Mouse (Mus musculus) hindbrain, embryonic 10.5 days (tissue): ENCODE measurements around the gene Tex26. TPM values are rescaled to one million over a fixed set of nuclear protein-coding genes. Genes with fewer than 3 reads are reported as not detected.
A peak's percentile ranks its signal among the peaks of the same experiment; 100 is the strongest.

Experiments
- DNase-seq: peaks from one replicate; pipeline ENCODE4 v3.0.0-alpha.2; 2017; ENCODE audit warnings: low spot score
- H3K27ac ChIP-seq: fragments of 300-500 bp; sonication (generic); 2 replicates; pipeline ENCODE4 v1.5.1; 2016; ENCODE audit warnings: mild to moderate bottlenecking, moderate library complexity
- H3K27me3 ChIP-seq: fragments of 300-500 bp; sonication (generic); 2 replicates; pipeline ENCODE4 v1.6.1; 2016; ENCODE audit warnings: mild to moderate bottlenecking; ENCODE audit not compliant: poor library complexity, insufficient read depth, severe bottlenecking
- H3K36me3 ChIP-seq: fragments of 300-500 bp; sonication (generic); 2 replicates; pipeline ENCODE4 v1.6.1; 2016; ENCODE audit warnings: mild to moderate bottlenecking, moderate library complexity
- H3K4me1 ChIP-seq: fragments of 300-500 bp; sonication (generic); replicated peaks from 2 replicates; pipeline ENCODE4 v1.6.1; 2016; ENCODE audit warnings: mild to moderate bottlenecking
- H3K4me3 ChIP-seq: fragments of 300-500 bp; sonication (generic); 2 replicates; pipeline ENCODE4 v1.5.1; 2016; ENCODE audit warnings: mild to moderate bottlenecking, moderate library complexity
- H3K9me3 ChIP-seq: fragments of 300-500 bp; sonication (generic); 2 replicates; pipeline ENCODE4 v1.6.1; 2016; ENCODE audit warnings: mild to moderate bottlenecking, moderate library complexity
- WGBS: fragments of 180-500 bp; shearing (Covaris S2); methylation state at CpG from one replicate; pipeline ENCODE4 v1.1.7; 2016; 5-methylcytosine and 5-hydroxymethylcytosine counted together
- polyA plus RNA-seq: library from polyadenylated mRNA; unstranded; fragments of >200 nt; fragmentation: Nextera tagmentation; extraction: Ambion mirVana; gene quantifications from 2 replicates; pipeline ENCODE4 v1.2.1, GENCODE M21; 2016

Tex26 gene
- polyA plus RNA-seq, 1 experiment from 2014 or later: 2.9 TPM

DNA sequence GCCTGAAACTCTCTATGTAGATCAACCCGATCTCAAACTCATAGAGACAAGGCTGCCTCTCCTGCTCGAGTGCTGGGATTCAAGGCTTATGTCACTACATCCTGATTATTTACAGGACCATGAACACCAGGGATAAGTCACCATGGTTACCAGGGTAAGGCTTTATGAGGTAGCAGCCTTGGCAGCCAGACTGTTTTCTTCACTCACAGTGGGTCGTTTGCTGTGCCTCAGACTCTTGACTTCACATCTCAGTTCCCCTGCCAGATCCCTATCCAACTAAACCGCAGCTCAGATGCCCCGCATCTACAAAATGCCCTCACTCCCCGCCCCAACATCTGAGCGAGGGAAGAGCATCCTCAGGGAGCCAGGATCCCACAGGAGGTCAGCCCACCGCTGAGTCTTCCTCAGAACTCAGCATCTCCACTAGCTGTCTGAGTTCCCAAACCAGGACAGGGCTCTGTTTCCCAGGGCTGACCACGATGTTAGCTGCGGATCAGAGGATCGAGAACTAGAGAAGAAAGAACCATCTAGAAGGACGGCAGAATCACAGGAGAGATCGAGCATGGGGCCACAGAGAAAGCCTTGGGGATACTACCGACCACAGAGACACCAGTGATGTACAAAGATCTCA, 2.3 kb downstream of the Tex26 start:
- 64% methylated on average over 14 of the region's 14 CpGs for WGBS
- peak overlapping the region; percentile 72 for H3K27ac ChIP-seq
- no peaks in the 10 kb centered on the region for H3K36me3 ChIP-seq
- no peak for DNase-seq
- no peaks in the 10 kb centered on the region for H3K9me3 ChIP-seq
- H3K4me1 ChIP-seq: peaks cover 49% of the 10 kb centered on the region
- no peak overlapping the region for H3K4me3 ChIP-seq
- no peaks in the 10 kb centered on the region for H3K27me3 ChIP-seq

DNA sequence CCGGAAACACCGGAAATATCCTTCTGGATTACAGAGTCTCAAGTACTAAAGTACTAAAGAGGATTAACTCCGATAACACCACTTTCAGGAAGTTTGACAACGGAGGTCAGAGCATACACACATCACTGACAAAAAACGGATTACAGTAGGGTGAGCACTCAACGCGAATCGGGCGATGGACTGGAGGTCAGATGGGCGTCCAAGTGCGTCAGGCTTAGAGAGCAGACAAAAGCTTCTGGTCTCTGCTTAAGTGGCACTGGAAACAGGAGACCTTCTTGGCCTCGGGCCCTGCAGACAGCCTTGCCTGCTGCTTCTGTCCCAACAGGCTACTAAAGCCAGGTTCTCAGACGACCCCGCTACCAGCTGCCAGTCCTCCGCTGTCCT, 2.8 kb downstream of the Tex26 start:
- H3K27ac ChIP-seq: peak overlapping the region; percentile 72; the same call in 1 of the 2 replicates
- no peaks in the 10 kb centered on the region for H3K36me3 ChIP-seq
- WGBS: 86% methylated on average over 15 of the region's 15 CpGs
- peaks cover 46% of the 10 kb centered on the region for H3K4me1 ChIP-seq
- H3K9me3 ChIP-seq: no peaks in the 10 kb centered on the region
- DNase-seq: no peak
- H3K27me3 ChIP-seq: no peaks in the 10 kb centered on the region
- H3K4me3 ChIP-seq: no peak overlapping the region

DNA sequence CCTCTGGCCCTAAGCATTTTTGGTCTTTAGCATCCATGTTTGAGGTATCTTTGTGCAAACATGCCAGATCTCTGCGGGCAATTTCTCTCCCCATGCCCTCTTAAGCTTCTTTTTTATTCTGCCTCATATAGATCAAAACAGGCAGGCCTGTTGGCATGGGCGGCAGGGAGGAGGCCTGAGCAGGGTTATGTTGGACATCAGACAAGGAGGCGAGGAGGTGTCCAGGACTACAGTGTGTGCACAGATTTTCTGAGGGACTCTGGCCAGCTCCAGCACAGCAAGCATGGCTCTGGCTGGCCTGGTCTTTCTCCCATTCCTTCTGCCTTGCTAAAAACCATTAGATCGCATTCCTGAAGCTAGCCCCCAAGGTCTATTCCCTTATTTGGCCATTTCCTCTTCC, 5.0 kb downstream of the Tex26 start:
- 87% methylated on average over 4 of the region's 4 CpGs for WGBS
- H3K36me3 ChIP-seq: no peaks in the 10 kb centered on the region
- peaks cover 31% of the 10 kb centered on the region for H3K4me1 ChIP-seq
- no peaks in the 10 kb centered on the region for H3K27me3 ChIP-seq
- no peak overlapping the region for H3K27ac ChIP-seq
- no peak for DNase-seq
- peaks cover 3% of the 10 kb centered on the region; the same call in 1 of the 2 replicates for H3K9me3 ChIP-seq
- no peak overlapping the region for H3K4me3 ChIP-seq

DNA sequence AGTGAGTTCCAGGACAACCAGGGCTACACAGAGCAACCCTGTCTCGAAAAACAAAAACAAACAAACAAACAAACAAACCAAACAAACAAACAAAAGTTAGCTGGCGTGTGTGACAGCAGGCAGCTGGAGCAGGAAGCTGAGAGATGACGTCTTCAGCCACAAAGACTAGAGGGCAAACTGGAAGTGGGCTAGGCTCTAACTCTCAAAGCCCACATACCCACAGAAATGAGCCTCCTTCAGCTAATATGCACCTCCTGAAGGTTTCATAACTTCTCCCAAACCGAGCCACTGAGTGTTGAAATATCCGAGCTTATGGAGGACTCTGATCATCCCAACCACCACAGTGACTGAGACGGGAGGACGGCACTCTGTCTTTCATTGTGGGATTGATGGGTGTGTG, 7.0 kb downstream of the Tex26 start:
- H3K4me1 ChIP-seq: peaks cover 11% of the 10 kb centered on the region
- 90% methylated on average over 7 of the region's 7 CpGs for WGBS
- H3K36me3 ChIP-seq: no peaks in the 10 kb centered on the region
- no peak overlapping the region for H3K4me3 ChIP-seq
- H3K9me3 ChIP-seq: peaks cover 3% of the 10 kb centered on the region; the same call in 1 of the 2 replicates
- no peak overlapping the region for H3K27ac ChIP-seq
- no peak for DNase-seq
- no peaks in the 10 kb centered on the region for H3K27me3 ChIP-seq

DNA sequence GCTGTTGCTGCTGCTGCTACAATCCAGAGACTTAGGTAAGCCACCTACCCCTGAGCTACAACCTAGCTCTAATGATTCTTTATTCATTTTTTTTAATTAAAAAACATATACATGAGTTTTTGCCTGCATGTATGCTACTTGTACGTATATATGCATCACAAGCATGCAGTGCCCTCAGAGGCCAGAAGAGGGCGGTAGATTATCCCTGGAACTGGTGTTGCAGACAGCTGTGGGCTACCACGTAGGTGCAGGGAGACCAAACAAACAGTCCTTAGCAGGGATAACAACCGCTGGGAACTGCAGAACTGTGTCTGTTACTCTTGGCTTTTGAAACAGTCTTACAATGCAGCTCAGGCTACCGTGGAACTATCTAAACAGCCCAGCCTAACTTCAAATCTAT, 8.3 kb downstream of the Tex26 start:
- no peak overlapping the region for H3K4me3 ChIP-seq
- no peaks in the 10 kb centered on the region for H3K27me3 ChIP-seq
- H3K36me3 ChIP-seq: no peaks in the 10 kb centered on the region
- 0 out of 2 replicates have a peak, but pooled peaks cover 6% of the 10 kb centered on the region for H3K4me1 ChIP-seq
- WGBS: 84% methylated on average over 5 of the region's 5 CpGs
- peaks cover 3% of the 10 kb centered on the region; the same call in 1 of the 2 replicates for H3K9me3 ChIP-seq
- no peak overlapping the region for H3K27ac ChIP-seq
- no peak for DNase-seq

DNA sequence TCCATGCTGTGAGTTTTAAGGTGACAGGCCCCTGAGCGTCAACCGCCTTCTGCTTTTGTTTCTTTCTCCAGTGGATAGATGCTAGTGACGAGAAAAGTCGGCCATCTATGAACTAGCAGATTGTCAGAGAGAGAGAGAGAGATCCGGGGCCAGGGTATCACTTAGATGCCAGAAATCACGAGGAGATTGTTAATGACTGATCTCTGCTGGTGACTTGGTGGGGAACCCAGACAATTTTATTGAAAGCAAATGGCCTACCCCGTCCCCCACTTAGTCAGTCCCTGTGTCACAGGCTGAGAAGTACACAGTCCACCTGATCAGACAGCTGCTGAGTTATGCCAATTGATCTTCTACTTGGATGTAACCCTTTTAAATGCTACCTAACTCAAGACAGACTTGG, 9.9 kb downstream of the Tex26 start:
- no peaks in the 10 kb centered on the region for H3K27me3 ChIP-seq
- no peak for DNase-seq
- no peaks in the 10 kb centered on the region for H3K36me3 ChIP-seq
- peaks cover 3% of the 10 kb centered on the region; the same call in 1 of the 2 replicates for H3K9me3 ChIP-seq
- 0 out of 2 replicates have a peak, but pooled peaks cover 6% of the 10 kb centered on the region for H3K4me1 ChIP-seq
- H3K4me3 ChIP-seq: no peak overlapping the region
- no peak overlapping the region for H3K27ac ChIP-seq
- 87% methylated on average over 7 of the region's 7 CpGs for WGBS

DNA sequence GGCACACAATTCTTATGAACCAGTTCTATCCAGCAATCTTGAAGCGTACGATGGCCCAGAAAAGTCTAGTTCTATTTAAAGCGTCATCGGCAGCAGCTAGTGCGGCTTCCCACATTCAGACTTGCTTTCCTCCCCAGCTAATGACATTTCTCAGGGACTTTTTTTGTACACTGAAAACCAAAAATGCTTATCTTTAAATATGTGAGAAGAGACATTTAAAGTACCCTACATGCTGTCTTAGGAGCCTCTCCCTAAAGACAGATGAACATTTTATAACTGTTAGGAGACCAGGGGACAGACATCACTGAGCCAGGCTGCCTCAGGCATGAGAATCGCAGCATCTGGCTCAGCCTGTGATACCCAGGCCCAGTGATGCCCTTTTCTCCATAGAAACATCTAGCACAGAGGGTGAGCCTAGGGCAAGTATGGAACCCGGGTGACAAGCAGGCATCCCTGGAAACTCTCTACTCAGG, 11.8 kb downstream of the Tex26 start:
- H3K4me3 ChIP-seq: no peak overlapping the region

DNA sequence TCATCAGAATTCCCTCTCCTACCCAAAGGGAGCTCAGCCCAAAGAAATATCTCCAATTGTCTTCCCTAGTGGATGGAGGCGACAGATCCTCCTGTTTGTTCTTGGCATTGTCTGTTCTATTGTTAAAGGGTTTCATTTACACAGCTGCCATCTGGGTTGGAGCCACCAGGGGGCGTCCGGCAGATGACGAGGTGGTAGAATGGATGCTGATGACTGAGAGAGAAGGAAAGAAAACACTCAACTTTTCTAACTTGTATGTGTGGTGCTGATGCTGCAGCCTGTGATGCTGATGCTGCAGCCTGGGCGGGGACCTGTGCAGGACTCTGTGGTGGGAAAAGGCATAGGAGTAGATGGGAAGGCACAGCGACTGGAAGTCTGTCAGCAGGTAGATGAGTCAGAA, 14.8 kb downstream of the Tex26 start:
- Histone ChIP-seq H3K27ac (peak overlapping the region; percentile 23), H3K4me3 (no peak overlapping the region), H3K36me3 (no peaks in the 10 kb centered on the region), H3K9me3 (no peaks in the 10 kb centered on the region), H3K4me1 (peaks cover 12% of the 10 kb centered on the region; the same call in 1 of the 2 replicates), H3K27me3 (no peaks in the 10 kb centered on the region)
- 32% methylated on average over 6 of the region's 6 CpGs for WGBS
- DNase-seq: peak; percentile 82

More for the DNA sequence above, 11.8 kb downstream of the Tex26 start:
- H3K9me3 ChIP-seq: peaks cover 3% of the 10 kb centered on the region; the same call in 1 of the 2 replicates
- WGBS: 91% methylated on average over 7 of the region's 7 CpGs
- no peaks in the 10 kb centered on the region for H3K36me3 ChIP-seq
- H3K27ac ChIP-seq: no peak overlapping the region
- no peak for DNase-seq
- no peaks in the 10 kb centered on the region for H3K4me1 ChIP-seq
- H3K27me3 ChIP-seq: no peaks in the 10 kb centered on the region

DNA sequence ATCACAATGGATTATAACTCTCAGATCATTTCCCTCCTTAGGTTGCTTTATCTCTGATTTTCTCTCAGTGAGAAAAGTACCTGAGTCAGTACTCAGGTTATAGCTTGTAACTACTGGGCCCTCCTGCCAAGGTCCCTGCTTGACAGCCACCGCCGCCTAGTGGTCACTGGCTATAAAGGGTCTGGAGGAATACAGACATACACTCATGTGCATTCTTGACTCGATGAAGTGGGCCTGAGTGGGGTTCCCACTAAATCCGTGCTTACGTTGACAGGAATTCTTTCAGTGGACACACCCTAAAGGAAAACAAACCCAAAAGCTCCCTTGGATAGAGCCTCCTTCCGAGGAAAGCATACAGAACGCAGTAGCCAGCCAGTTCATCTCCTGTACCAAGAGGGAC, 17.1 kb downstream of the Tex26 start:
- H3K36me3 ChIP-seq: no peaks in the 10 kb centered on the region
- no peaks in the 10 kb centered on the region for H3K27me3 ChIP-seq
- no peak overlapping the region for H3K4me3 ChIP-seq
- H3K27ac ChIP-seq: no peak overlapping the region
- 89% methylated on average over 7 of the region's 7 CpGs for WGBS
- no peak for DNase-seq
- H3K9me3 ChIP-seq: no peaks in the 10 kb centered on the region
- H3K4me1 ChIP-seq: peaks cover 12% of the 10 kb centered on the region; the same call in 1 of the 2 replicates

DNA sequence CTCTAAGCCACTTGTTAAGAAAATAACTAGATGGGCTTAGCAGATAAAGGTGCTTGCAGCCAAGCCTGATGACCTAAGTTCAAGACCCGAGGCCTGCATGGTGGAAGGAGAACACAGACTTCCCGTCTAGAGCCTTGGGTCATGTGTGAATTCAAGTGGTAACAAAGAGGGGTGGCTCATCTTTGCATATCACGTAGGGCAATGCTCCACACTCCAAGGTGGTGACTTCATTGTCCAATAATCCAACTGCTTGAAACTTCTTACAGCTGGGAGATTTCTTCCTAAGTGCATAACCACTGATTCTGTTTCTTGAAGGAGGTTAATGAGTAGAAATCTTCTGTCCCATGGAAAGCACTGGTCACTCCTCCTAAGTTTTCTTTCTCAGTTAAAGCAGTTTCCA, 22.6 kb downstream of the Tex26 start:
- H3K27me3 ChIP-seq: no peaks in the 10 kb centered on the region
- H3K36me3 ChIP-seq: no peaks in the 10 kb centered on the region
- H3K4me3 ChIP-seq: no peak overlapping the region
- no peak for DNase-seq
- no peaks in the 10 kb centered on the region for H3K9me3 ChIP-seq
- no peak overlapping the region for H3K27ac ChIP-seq
- 86% methylated on average over 3 of the region's 3 CpGs for WGBS
- peaks cover 27% of the 10 kb centered on the region for H3K4me1 ChIP-seq

DNA sequence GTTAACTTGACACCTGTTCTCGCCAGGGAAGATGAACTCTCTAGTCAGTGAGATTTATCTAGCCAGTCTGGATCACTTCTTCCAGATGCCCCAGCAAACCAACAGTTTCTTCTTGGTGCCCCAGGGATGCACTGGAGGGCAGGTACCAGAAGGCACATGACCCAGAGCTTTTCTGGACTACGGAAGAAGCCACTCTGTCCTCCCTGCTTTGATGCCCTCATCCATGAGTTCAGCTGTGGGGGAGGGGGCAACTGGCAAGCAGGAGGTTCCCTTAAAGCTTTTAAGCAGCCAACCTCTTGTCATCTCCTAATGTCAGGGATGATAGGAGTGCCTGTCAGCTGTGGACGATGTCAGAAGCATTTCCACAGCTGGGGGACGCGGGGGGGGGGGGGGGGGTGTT, 25.8 kb downstream of the Tex26 start:
- DNase-seq: no peak
- Histone ChIP-seq H3K36me3 (no peaks in the 10 kb centered on the region), H3K9me3 (no peaks in the 10 kb centered on the region), H3K4me3 (no peak overlapping the region), H3K4me1 (peaks cover 15% of the 10 kb centered on the region), H3K27me3 (no peaks in the 10 kb centered on the region), H3K27ac (no peak overlapping the region)
- WGBS: 52% methylated on average over 5 of the region's 5 CpGs

DNA sequence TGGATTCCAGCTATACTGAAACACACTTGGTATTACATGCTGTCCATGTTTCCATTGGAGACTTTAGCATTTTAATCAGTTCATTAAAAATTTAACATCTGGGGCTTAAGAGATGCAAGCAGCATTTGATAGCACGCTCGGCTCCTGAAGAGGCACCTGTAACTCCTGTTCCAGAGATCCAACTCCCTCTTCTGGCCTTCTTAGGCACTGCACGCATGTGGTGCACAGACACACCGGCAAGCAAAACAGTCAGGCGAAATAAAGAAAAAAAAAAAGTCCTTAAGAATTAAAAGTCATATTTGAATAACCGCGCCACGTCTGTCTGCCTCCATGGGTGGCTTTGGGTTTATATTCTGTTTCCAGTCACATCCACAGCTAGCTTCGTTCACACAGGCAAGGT, 34.7 kb downstream of the Tex26 start:
- H3K4me1 ChIP-seq: no peaks in the 10 kb centered on the region
- whole genome bisulfite sequencing: 97% methylated on average over 9 of the region's 9 CpGs
- no peak overlapping the region for H3K4me3 ChIP-seq
- H3K27me3 ChIP-seq: no peaks in the 10 kb centered on the region
- no peak for DNase-seq
- no peak overlapping the region for H3K27ac ChIP-seq
- H3K9me3 ChIP-seq: peaks cover 6% of the 10 kb centered on the region; the same call in 1 of the 2 replicates
- H3K36me3 ChIP-seq: no peaks in the 10 kb centered on the region

DNA sequence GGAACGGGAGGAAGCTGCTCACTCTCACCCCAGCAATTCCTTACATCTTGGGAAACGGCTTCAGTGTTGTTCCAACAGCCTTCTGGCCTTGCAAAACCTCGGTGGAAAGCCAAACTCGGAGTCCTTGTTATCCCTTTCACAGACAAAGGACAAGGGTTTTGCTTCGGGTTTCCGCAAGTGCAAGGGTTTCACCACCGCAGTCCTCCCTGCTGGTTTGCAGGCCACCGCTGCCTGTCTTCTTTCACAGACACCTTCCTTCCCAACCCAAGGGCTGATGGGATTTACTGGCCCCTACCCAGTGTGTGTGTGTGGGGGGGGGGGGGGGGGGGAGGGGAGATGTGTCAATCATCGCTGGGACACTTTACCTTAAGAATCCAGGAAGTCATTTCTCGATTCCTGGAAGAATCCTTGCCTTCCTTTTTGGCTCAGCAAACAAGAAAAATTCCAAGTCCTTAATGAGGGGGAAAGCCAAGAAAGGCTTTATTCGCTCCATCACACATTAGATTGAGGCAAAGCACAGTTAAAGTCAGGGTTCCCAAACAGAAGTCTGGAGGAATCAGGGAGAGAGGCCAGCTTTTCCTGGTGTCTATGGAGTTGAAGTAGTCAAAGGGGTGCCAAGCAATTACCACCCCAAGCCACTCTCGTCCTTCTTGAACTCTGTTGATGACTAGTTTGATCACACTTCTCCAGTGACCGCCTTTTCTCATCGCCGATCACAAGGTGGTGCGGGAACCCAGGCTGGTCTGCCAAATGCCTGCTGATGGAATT, 35.4 kb downstream of the Tex26 start:
- Histone ChIP-seq H3K36me3 (no peaks in the 10 kb centered on the region), H3K4me1 (no peaks in the 10 kb centered on the region), H3K9me3 (peaks cover 6% of the 10 kb centered on the region; the same call in 1 of the 2 replicates), H3K27me3 (no peaks in the 10 kb centered on the region), H3K4me3 (no peak overlapping the region), H3K27ac (no peak overlapping the region)
- WGBS: 90% methylated on average over 16 of the region's 16 CpGs
- DNase-seq: no peak
